Mouse (Mus musculus) forebrain, embryonic 10.5 days (tissue): ENCODE measurements at regions not wholly inside any gene's neighbourhood (a gene's known extent, or its start where the extent isn't known, plus 50 kb on each side); places are given as distances from the start of the nearest gene placed in this dataset.

Experiments
- DNase-seq: peaks from one replicate; pipeline ENCODE4 v3.0.0-alpha.2; 2017; ENCODE audit warnings: low spot score; ENCODE audit errors: extremely low spot score
- H3K27ac ChIP-seq: fragments of 300-500 bp; sonication (generic); 2 replicates; pipeline ENCODE4 v1.5.1; 2016; ENCODE audit warnings: mild to moderate bottlenecking
- H3K27me3 ChIP-seq: fragments of 300-500 bp; sonication (generic); 2 replicates; pipeline ENCODE4 v1.6.1; 2016; ENCODE audit warnings: mild to moderate bottlenecking; ENCODE audit not compliant: poor library complexity, severe bottlenecking
- H3K36me3 ChIP-seq: fragments of 300-500 bp; sonication (generic); replicated peaks from 2 replicates; pipeline ENCODE4 v1.6.1; 2016; ENCODE audit warnings: mild to moderate bottlenecking, moderate library complexity
- H3K4me1 ChIP-seq: fragments of 300-500 bp; sonication (generic); 2 replicates; pipeline ENCODE4 v1.6.1; 2016
- H3K4me3 ChIP-seq: fragments of 300-500 bp; sonication (generic); 2 replicates; pipeline ENCODE4 v1.5.1; 2016; ENCODE audit warnings: mild to moderate bottlenecking, moderate library complexity
- H3K9me3 ChIP-seq: fragments of 300-500 bp; sonication (generic); 2 replicates; pipeline ENCODE4 v1.6.1; 2016; ENCODE audit warnings: mild to moderate bottlenecking, moderate library complexity
- WGBS: fragments of 180-500 bp; shearing (Covaris S2); methylation state at CpG from one replicate; pipeline ENCODE4 v1.1.7; 2016; 5-methylcytosine and 5-hydroxymethylcytosine counted together

GRCm38 (mm10) chr14:16136187-16136586 is 112.9 kb upstream of the Ngly1 start:
- Histone ChIP-seq H3K27me3 (no peaks in the 10 kb centered on the region), H3K27ac (no peak overlapping the region), H3K4me3 (no peak overlapping the region), H3K9me3 (no peaks in the 10 kb centered on the region), H3K36me3 (no peaks in the 10 kb centered on the region), H3K4me1 (0 out of 2 replicates have a peak, but pooled peaks cover 5% of the 10 kb centered on the region)
- DNase-seq, result no peak
- WGBS, result 90% methylated on average over 3 of the region's 3 CpGs

DNA sequence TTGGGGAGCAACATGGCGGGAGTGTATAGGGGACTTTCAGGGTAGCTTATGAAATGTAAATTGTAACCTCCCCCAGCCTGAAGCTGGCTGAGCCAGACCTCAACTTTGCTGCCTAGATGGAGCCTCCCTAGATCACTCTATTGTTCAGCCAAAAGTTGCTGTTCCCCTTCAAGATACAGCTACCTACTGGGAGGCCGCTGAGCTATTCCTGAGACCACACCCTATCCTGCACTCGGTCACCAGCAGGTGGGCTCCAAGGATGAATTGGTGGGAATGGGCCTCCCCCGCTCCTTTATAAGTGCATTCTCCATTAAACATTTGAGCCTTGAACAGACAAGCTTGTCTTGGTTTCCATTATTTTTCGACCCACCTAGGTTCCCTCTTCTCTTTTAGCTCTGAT is 104.8 kb upstream of the Ngly1 start:
- no peak overlapping the region for H3K27ac ChIP-seq
- no peaks in the 10 kb centered on the region for H3K9me3 ChIP-seq
- H3K27me3 ChIP-seq, result no peaks in the 10 kb centered on the region
- no peak overlapping the region for H3K4me3 ChIP-seq
- no peaks in the 10 kb centered on the region for H3K36me3 ChIP-seq
- DNase-seq, result no peak
- no peaks in the 10 kb centered on the region for H3K4me1 ChIP-seq
- 77% methylated on average over 5 of the region's 5 CpGs for WGBS

GRCm38 (mm10) chr14:16146811-16147210 is 102.3 kb upstream of the Ngly1 start:
- WGBS, result 34% methylated on average over 4 of the region's 4 CpGs
- no peak overlapping the region for H3K27ac ChIP-seq
- no peaks in the 10 kb centered on the region for H3K4me1 ChIP-seq
- DNase-seq, result no peak
- no peaks in the 10 kb centered on the region for H3K9me3 ChIP-seq
- H3K27me3 ChIP-seq, result no peaks in the 10 kb centered on the region
- H3K36me3 ChIP-seq, result no peaks in the 10 kb centered on the region
- no peak overlapping the region for H3K4me3 ChIP-seq

- no peaks in the 10 kb centered on the region for H3K27me3 ChIP-seq
- H3K4me1 ChIP-seq, result no peaks in the 10 kb centered on the region; the same call in 1 of the 2 replicates
- no peaks in the 10 kb centered on the region for H3K9me3 ChIP-seq
- H3K36me3 ChIP-seq, result no peaks in the 10 kb centered on the region
- no peak for DNase-seq
- H3K4me3 ChIP-seq, result no peak overlapping the region
- no peak overlapping the region for H3K27ac ChIP-seq
- WGBS, result 94% methylated on average over 3 of the region's 3 CpGs
These were observed 97.3 kb upstream of the Ngly1 start for GRCm38 (mm10) chr14:16151815-16152214.

DNA sequence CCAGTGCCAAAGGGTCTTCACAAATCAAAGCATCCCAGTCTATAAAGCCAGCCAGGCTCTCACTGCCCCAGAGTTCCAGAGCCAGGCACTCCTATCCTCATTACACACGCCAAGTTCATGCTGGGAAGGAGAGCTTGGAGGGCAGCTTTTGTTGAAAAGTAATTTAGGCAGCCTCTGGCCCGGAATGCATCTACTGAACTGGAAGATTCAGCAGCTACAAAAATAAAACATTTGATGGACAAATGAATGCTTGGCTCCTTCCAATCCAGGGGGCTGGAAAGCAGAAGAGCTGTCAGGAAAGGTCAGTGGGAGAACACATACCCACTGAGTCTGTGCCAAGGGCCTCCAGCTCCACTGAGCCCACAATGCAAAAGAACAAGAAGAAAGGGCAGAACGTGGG is 96.4 kb upstream of the Ngly1 start:
- no peak overlapping the region for H3K4me3 ChIP-seq
- no peak overlapping the region for H3K27ac ChIP-seq
- no peaks in the 10 kb centered on the region for H3K9me3 ChIP-seq
- WGBS, result 56% methylated on average over 3 of the region's 3 CpGs
- H3K36me3 ChIP-seq, result no peaks in the 10 kb centered on the region
- no peaks in the 10 kb centered on the region for H3K27me3 ChIP-seq
- DNase-seq, result no peak
- no peaks in the 10 kb centered on the region; the same call in 1 of the 2 replicates for H3K4me1 ChIP-seq

- no peaks in the 10 kb centered on the region for H3K9me3 ChIP-seq
- no peaks in the 10 kb centered on the region; the same call in 1 of the 2 replicates for H3K4me1 ChIP-seq
- no peaks in the 10 kb centered on the region for H3K27me3 ChIP-seq
- no peak overlapping the region for H3K4me3 ChIP-seq
- no peak for DNase-seq
- no peaks in the 10 kb centered on the region for H3K36me3 ChIP-seq
- no peak overlapping the region for H3K27ac ChIP-seq
- 90% methylated on average over 1 of the region's 1 CpGs for WGBS
These were observed 94.0 kb upstream of the Ngly1 start for GRCm38 (mm10) chr14:16155106-16155505.

DNA sequence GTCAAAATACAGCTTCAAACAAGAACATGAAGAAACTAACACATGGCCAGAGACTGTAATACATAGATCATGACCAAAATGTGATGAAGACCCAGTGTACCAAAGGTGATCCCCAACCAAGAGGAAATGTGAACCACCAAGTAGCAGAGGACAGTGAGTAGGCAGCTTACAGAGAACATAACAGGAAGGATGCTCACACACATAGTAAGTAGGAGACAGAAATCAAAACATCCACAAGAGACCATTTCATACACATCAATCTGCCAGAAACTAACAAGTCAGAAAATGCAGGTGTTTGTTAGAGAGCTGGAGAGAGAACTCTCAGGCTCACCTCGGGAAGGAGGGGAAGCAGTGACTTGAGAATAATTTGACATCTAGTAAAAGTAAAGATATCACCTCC is 78.9 kb upstream of the Ngly1 start:
- H3K36me3 ChIP-seq, result no peaks in the 10 kb centered on the region
- 65% methylated on average over 1 of the region's 1 CpGs for WGBS
- H3K27me3 ChIP-seq, result no peaks in the 10 kb centered on the region
- H3K27ac ChIP-seq, result no peak overlapping the region
- H3K4me1 ChIP-seq, result no peaks in the 10 kb centered on the region
- no peak overlapping the region for H3K4me3 ChIP-seq
- no peak for DNase-seq
- H3K9me3 ChIP-seq, result no peaks in the 10 kb centered on the region

- WGBS, result 91% methylated on average over 3 of the region's 3 CpGs
- H3K9me3 ChIP-seq, result 0 out of 2 replicates have a peak, but pooled peaks cover 4% of the 10 kb centered on the region
- no peaks in the 10 kb centered on the region for H3K27me3 ChIP-seq
- no peak for DNase-seq
- no peak overlapping the region for H3K4me3 ChIP-seq
- H3K27ac ChIP-seq, result no peak overlapping the region
- H3K36me3 ChIP-seq, result no peaks in the 10 kb centered on the region
- no peaks in the 10 kb centered on the region for H3K4me1 ChIP-seq
These were observed 76.8 kb upstream of the Ngly1 start for GRCm38 (mm10) chr14:16172261-16172660.

- 76% methylated on average over 3 of the region's 3 CpGs for WGBS
- H3K27me3 ChIP-seq, result no peaks in the 10 kb centered on the region
- no peak overlapping the region for H3K4me3 ChIP-seq
- H3K4me1 ChIP-seq, result no peaks in the 10 kb centered on the region
- no peaks in the 10 kb centered on the region for H3K36me3 ChIP-seq
- H3K27ac ChIP-seq, result no peak overlapping the region
- DNase-seq, result no peak
- 0 out of 2 replicates have a peak, but pooled peaks cover 4% of the 10 kb centered on the region for H3K9me3 ChIP-seq
These were observed 75.8 kb upstream of the Ngly1 start for GRCm38 (mm10) chr14:16173292-16173691.

DNA sequence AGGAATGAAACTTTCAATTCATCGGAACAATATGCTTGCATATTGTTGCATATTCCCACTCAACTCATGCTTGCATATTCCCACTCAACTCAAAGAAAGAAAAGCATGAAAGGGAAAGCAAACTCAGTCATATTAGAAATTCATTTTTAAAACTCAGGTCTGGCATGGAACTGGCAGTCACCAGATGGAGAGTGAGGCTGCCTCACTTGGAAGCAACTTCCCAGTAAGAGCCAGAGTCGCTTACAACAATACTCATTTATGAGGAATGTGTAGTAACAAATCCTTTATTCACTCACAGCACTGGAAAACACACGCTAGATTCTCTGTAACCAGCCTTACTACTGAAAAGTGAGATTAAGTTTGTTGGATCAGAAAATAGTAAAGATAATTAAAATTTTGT is 70.9 kb upstream of the Ngly1 start:
- no peak for DNase-seq
- Histone ChIP-seq H3K4me3 (no peak overlapping the region), H3K36me3 (no peaks in the 10 kb centered on the region), H3K27ac (no peak overlapping the region), H3K27me3 (no peaks in the 10 kb centered on the region), H3K9me3 (0 out of 2 replicates have a peak, but pooled peaks cover 4% of the 10 kb centered on the region), H3K4me1 (no peaks in the 10 kb centered on the region)
- 90% methylated on average over 3 of the region's 3 CpGs for whole genome bisulfite sequencing

DNA sequence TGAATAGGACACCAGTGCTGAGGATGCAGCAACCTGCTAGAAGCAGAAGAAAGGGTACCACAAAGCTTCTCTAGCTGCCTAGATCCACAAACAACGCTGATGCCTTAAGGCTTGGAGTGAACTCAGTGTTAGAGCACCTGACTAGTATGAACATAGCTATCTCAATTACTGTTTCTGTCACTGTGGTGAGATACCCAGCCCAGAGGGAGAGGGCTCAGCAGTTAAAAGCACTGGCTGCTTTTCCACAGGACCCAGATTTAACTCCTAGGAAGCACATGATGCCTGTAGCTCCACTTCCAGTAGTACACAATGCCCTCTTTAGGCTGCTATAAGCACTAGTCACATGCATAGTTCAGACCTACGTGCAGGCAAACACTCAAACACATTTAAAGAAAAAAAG is 67.3 kb upstream of the Ngly1 start:
- H3K9me3 ChIP-seq, result no peaks in the 10 kb centered on the region
- H3K27ac ChIP-seq, result no peak overlapping the region
- no peaks in the 10 kb centered on the region for H3K4me1 ChIP-seq
- DNase-seq, result no peak
- H3K36me3 ChIP-seq, result no peaks in the 10 kb centered on the region
- H3K4me3 ChIP-seq, result no peak overlapping the region
- H3K27me3 ChIP-seq, result no peaks in the 10 kb centered on the region
- 73% methylated on average over 2 of the region's 2 CpGs for WGBS

DNA sequence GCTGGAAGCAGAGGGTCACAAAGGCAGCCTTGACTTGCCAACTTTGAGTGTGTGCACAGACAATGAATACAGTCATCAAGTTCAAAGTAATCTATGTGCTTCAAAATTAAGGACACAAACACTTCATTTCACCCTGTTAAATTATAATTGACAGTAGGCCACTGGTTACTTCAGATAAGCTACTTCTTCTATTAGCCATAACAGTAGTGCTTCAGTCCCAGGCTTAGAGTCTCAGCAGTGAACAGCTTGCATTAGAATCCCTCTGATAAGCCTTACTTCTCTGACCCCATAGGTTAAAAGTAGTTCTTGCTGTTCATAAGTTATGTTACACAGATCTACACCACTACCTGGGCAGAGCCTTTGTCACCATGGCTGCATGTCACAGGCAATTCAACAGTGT is 63.8 kb upstream of the Ngly1 start:
- Histone ChIP-seq H3K9me3 (no peaks in the 10 kb centered on the region), H3K36me3 (no peaks in the 10 kb centered on the region), H3K27me3 (no peaks in the 10 kb centered on the region), H3K4me3 (no peak overlapping the region), H3K4me1 (no peaks in the 10 kb centered on the region), H3K27ac (no peak overlapping the region)
- no peak for DNase-seq
